Mouse (Mus musculus) brown adipose tissue, adult 24 weeks (tissue): ENCODE results near the gene Dupd1. TPM values are rescaled to one million over a fixed set of nuclear protein-coding genes. Genes with fewer than 3 reads are reported as not detected.

Experiments
- H3K27ac ChIP-seq: fragments of 200-500 bp; replicated peaks from 2 replicates; pipeline ENCODE4 v1.5.1; 2012; ENCODE audit warnings: low read depth, mild to moderate bottlenecking, low read length
- H3K4me1 ChIP-seq: fragments of 200-500 bp; 2 replicates; pipeline ENCODE4 v1.6.1; 2012; ENCODE audit warnings: low read length, mixed read lengths; ENCODE audit not compliant: control insufficient read depth, insufficient read depth, insufficient read length
- H3K4me3 ChIP-seq: fragments of 200-500 bp; 2 replicates; pipeline ENCODE4 v1.5.1; 2012; ENCODE audit warnings: low read depth, mild to moderate bottlenecking, low read length, moderate library complexity; ENCODE audit not compliant: insufficient read depth
- polyA plus RNA-seq: library from polyadenylated mRNA; stranded (reverse); fragments of >200 nt; gene quantifications from 2 replicates; pipeline ENCODE4 v1.2.4, GENCODE M21; 2012; ENCODE audit not compliant: missing spikeins, insufficient read depth, insufficient read length

Dupd1 gene
- polyA plus RNA-seq, 1 experiment: not detected

DNA sequence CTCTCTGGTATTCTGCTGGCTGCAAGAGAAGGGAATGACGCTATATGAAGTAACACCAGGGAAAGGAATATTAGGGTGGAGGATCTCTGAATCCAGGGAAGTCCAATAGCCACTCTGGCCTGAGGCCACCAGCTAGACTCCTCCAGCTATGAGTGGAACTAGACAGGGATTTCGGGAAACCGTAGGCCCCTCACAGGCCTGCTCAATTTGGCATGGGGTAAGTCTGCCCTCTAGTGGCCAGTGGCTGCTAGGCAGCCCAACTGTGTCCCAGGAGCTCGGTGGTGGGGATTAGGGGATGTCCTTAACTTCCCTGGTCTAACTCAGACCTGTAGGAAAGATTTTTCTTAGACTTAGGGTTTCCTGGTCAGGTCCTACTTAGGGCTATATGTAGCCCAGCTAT lies 27.4 kb upstream of the Dupd1 start:
- Histone ChIP-seq H3K27ac (no peak overlapping the region), H3K4me3 (no peak overlapping the region), H3K4me1 (no peaks in the 10 kb centered on the region)

DNA sequence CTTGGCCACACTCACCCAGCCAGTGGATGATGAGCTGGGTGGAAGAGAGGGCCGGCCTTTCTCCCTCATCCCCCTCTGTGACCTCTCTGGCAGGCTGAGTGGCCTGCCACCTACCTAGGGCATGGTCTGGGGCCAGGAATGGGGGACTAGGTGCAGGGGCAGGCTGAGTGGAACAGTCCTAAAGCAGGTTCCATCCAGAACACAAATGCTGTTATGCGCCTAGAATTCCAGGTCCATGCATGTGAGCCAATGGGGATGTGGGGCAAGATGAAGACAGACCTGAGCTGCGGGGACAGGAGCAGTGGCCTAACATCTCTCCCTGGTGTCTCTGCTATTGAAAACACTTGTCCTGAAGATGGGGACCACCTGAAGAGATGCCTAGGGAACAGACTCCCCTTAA lies 26.9 kb upstream of the Dupd1 start:
- no peaks in the 10 kb centered on the region for H3K4me1 ChIP-seq
- H3K27ac ChIP-seq: no peak overlapping the region
- H3K4me3 ChIP-seq: no peak overlapping the region

DNA sequence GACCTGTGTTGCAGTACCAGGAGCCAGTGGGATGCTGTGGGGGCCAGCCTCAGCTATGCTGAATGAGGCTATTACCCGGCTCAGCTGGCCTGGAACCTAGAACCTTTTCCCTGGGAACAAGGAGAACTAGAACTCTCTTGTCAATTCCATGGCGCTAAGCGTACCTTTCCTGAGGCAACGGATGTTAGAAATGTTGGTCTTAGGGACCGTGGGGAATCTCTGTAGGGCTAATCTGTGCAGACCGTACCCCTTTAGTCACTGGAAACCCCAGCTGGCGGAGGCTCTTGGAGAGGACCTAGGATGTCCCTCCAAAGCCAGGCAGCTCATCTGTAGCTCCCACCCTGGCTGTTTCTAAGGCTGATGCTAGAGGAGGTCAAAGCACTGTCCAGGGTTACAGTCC lies 26.0 kb upstream of the Dupd1 start:
- Histone ChIP-seq H3K4me1 (no peaks in the 10 kb centered on the region), H3K27ac (no peak overlapping the region), H3K4me3 (no peak overlapping the region)

DNA sequence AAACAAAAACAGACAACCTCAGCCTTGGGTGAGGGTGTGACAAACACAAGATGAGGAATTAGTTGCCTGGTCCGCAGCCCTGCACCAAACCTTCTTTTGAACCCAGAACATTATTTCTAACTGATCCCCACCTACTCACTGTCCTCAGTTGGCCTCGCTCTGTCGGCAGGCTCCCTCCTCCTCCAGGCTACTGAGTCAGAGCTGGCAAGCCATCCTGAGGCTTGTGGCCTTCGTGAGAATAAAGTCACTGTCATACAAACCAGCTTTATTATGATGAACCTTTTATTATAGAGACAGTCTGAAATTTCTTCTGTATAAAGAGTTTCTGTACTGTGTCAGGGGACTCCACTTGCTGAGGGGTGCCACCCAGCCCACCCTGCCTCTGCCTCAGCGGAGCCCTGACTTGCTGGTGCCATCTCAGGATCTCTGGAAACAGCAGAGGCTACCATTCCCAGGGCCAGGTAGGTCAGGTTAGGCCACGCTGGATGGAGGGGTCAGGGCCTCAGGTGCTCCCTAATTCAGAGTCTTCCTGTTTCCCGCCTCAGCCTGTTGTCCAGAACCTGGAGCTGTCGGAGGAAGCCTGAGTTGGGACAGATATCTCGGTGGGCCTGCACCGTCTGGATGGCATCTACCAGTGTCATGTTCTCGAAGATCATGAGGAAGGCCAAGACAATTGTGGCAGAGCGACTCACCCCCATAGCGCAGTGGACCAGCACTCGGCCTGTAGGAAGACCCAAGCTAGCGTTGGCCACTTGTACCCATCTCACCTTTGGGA lies 18.9 kb upstream of the Dupd1 start:
- H3K27ac ChIP-seq: no peak overlapping the region
- H3K4me3 ChIP-seq: no peak overlapping the region
- H3K4me1 ChIP-seq: no peaks in the 10 kb centered on the region

DNA sequence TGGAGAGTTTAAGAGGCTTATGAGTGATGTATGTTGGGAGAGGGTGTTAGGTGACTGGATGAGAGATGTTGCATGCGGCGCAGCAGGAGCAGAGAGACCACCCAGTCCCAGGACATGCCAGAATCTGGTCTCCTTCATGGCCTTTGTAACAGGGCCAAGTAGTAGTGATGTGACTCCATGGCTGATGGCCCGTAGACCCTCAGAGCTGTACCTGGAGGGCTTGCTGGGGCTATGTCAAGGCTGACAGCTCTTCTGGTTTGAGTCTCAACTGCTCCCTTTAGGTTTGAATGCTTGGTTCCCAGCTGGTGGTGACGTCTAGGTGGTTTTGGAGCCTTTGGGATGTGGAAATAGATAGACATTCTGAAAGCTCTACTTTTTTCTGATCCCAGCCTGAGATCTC lies 15.6 kb upstream of the Dupd1 start:
- Histone ChIP-seq H3K4me3 (no peak overlapping the region), H3K27ac (no peak overlapping the region), H3K4me1 (no peaks in the 10 kb centered on the region)

DNA sequence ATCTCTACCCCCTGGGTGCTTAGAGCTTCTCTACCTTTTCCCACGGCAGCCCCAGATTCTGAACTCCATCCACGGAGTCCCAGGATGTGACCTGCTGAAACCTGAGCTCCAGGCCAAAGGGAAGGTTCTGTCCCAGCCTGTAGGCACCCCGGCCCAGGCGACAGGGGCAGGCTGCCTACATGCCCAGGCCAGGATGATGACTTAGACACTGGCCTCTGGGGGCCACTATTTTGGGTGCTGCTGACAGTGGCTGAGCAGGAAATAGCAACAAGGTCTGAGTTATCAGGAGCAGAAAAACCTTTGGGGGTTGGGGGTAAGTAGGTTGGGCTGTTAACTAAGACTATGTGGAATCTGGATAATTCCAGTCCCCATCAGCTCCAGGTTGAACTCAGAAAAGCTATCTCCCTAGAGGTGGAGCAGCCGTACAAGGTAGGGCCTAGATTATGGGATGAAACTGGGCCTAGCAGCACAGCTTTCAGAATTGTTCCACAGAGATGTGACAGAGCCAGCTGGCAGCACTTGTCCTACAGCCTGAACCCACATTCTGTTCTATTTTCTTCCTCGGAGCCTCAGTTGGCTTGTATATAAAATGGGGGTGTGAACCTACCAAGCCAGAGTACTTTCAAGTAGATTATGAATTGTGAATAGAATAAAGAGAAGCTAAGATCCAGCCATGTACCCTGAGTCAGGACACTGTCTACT lies 14.8 kb upstream of the Dupd1 start:
- H3K4me1 ChIP-seq: no peaks in the 10 kb centered on the region
- H3K4me3 ChIP-seq: no peak overlapping the region
- no peak overlapping the region for H3K27ac ChIP-seq

DNA sequence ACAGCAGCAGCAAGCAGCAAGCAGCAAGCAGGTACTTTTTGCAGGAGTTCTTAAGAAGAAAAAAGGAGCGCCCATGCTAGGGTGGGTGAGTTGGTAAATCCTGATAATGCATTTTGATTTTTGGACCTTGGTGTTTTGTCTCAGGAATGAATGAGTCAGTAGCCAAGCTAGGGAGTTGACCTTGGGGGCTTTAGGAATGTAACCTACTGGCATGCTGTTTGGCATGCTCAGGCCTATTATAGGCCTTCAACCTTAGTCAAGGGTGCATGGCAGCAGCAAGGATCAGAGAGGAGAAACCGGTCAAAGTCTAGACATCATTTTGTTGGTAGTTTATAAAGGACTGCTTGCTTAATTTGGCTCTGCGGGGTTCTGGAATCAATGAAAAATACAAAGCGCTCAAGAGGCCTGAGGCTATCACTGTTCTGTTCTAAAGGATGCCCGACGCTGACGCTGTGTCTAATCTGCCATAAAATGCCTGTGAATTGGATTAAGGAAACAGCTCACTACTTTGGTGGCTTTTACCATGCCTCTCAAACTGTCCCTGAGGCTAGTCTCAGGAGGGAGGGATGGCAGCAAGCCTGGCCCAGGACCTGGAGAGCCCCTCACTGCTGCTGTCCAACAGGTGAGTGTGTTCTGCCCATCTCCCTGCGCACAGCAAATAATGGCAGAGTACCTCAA lies 7.8 kb upstream of the Dupd1 start:
- H3K4me3 ChIP-seq: no peak overlapping the region
- no peak overlapping the region for H3K27ac ChIP-seq
- no peaks in the 10 kb centered on the region for H3K4me1 ChIP-seq

DNA sequence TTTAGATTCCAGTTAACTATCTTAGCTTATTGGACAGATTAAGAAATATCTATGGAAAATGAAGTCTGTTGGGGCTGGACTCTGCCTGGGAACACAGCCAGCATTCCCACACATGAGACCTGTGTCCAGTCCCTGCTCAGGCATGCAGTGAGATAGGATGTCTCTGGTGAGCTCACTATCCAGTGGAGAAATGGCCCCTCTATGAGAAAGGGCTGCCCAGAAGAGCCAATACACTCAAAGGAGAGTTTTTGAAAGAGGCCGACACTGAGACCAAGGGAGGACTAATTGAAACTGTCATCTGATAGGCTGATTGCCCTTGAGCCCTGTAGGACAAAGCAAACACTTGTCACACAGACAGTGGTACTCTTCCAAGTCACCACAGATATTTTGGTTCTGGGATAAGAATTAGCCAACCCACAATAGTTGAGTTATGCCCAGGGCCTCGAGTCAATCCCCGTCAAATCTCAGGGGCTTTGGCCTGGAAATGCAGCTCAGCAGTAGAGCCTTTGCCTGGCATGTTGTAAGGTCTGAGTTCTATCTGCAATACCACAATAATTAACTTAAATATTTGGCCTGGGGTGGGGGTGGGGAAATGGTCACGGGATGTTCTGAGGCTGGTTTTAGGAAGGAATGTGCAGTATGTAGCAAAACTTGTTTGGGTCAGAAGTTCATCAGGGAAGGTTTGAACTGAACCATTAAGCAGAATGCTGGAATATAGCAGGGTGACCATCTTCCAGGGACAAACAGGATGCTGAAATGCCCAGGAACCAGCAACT lies 6.2 kb upstream of the Dupd1 start:
- no peaks in the 10 kb centered on the region for H3K4me1 ChIP-seq
- no peak overlapping the region for H3K4me3 ChIP-seq
- no peak overlapping the region for H3K27ac ChIP-seq

DNA sequence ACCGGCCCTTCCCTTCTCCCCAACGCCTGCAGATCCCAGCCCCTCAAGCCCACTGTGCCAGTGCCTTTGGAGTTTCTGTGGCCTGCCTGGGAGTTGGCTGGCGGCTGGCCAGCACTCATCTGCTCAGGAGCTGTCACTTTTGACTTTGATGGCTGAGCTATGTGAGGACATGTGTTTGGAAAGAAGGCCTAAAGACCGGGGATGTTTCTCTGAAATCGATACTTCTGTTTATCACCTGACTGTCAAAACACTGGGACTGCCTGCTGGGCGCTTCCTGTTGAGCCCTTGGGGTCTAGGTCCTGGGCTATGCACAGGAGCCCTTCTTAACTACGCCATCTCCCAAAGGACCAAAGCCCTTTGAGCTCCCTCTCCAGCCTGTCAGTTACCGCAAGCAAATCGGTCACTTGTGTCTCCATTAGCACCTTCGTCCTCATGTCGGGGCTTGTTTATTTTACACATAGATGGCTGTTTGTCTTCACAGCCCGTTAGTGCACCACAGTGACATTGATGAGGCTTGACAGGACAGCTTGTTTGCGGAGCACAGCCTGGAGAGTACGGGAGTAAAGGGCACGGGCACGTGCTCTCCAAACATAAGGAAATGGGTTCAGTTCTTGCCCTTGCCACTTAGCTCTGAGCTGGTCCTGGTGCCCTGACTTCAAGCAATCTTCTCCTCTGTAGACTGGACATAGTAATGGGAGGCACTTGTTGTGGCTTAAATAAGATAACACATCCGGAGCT lies 5.4 kb upstream of the Dupd1 start:
- H3K27ac ChIP-seq: no peak overlapping the region

DNA sequence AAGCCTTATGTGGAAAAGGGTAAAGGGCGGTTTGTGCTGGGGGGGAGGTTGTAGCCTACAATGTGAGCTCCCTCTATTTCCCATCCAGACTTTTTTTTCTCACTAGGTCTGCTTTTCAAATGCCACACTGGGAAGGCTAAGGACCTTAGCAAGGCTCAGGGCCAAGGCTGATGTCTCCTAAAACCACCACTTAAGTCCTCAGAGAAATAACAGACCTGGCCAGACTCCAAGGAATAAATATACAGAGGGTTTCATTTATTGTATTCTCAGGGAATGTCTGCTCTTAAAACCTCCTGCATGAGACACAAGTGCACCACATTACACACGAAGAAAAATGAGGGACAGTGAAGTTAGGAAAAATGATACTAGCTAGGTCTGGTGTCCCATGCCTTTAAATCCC lies 3.1 kb downstream of the Dupd1 start:
- Histone ChIP-seq H3K4me3 (no peak overlapping the region), H3K4me1 (peaks cover 4% of the 10 kb centered on the region; the same call in 1 of the 2 replicates), H3K27ac (no peak overlapping the region)

More for the DNA sequence above, 5.4 kb upstream of the Dupd1 start:
- no peaks in the 10 kb centered on the region for H3K4me1 ChIP-seq
- no peak overlapping the region for H3K4me3 ChIP-seq

DNA sequence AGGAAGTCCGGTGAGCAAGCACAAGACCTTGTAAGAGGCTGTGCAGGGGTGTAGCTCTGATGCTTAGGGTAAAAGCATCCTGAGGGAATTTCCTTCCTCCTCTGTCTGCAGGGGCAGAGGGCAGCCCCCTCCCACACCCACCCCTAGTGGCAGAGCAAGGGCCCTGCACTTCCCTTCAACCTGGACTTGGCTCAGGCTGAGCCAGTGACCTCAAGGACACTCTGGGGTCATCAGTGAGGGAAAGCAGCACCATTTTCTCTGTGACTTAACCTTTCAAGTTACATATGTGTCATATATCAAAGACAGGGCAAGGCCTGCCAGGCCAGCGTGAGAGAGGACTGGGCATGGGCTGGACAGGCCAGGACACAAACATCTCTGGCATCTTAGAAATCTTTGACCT lies 4.8 kb downstream of the Dupd1 start:
- Histone ChIP-seq H3K4me3 (no peak overlapping the region), H3K4me1 (peaks cover 4% of the 10 kb centered on the region; the same call in 1 of the 2 replicates), H3K27ac (no peak overlapping the region)

DNA sequence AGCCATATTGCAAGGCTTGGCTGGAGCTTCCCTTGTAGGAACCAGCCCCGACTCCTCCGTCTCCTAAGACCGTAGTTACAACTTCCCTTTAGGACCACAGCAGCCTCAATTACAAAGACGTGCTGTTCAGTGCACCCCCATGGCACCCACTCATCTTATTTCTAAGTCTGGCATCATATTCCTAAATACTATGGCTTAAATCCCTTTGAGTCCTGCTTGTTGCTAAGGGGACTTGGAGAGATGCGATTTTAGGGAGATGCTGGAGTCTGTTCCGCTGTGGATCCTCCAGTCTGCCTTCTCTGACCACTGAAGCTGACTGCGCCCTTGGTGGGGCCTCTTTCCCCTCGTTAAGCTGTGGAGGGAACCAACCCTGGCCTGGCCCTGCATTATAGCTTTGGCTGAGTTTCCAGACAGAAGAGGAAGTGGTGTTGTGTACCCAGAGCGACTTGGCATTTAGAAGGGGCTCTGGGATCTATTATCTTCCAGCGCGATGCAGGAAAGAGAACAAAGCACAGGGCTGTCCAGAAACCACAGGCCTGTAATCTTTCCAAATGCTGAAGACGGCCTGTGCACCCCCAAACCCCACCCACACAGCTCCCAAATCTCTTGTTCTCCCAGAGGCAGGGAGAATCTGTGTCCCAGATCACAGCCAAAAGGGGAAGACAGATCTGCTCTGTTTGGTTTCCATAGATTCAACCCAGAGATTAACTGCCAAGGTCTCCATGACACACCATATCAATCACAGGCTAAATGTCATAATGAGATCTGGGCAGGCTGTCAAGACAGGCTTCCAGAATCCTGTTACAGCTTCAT lies 7.4 kb downstream of the Dupd1 start:
- Histone ChIP-seq H3K4me3 (no peak overlapping the region), H3K4me1 (peaks cover 6% of the 10 kb centered on the region; the same call in 1 of the 2 replicates), H3K27ac (peak overlapping the region; percentile 25)

DNA sequence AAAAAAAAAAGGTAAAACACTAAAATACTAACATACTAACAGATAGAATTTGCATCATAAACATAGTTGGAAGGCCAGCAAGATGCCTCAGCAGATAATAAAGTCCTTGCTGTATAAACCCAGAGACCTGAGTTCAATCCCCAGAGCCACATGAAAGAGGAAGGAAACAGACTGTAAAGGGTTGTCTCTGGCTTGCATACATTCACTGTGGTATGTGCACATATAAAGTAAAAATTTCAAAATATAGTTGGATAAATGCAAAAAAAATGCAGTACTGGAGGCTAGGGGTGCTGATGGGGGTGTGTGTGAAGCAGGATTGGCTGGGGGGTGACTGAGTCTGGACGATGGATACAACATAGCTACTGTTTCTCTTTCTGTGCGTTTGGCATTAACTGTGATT lies 8.9 kb downstream of the Dupd1 start:
- no peak overlapping the region for H3K27ac ChIP-seq
- peaks cover 4% of the 10 kb centered on the region; the same call in 1 of the 2 replicates for H3K4me1 ChIP-seq
- no peak overlapping the region for H3K4me3 ChIP-seq

DNA sequence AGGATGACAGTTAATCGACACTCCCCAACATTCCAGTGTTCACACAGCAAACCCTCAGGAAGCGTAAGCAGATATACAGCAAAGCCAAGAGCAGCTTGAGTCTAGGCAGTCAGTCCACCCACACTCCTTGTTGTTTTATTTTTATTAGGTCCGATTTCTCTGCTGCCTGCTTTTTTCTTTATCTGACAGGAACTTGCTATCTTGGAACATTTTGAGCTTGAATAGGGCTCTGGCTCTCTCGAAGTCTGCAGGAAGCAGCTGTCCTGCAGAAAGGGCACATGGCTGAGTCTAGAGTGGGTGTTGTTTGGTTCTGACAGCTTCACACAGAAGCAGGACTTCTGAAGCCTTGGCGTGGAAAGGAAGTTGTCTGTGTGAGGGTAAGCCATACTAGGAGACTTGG lies 11.1 kb downstream of the Dupd1 start:
- H3K4me3 ChIP-seq: no peak overlapping the region
- H3K4me1 ChIP-seq: 0 out of 2 replicates have a peak, but pooled peaks cover 2% of the 10 kb centered on the region
- no peak overlapping the region for H3K27ac ChIP-seq
